Mouse (Mus musculus) cerebellum, adult 2 months (tissue): ENCODE measurements around the gene Svop.

Source experiments
- CTCF ChIP-seq: fragments of 200-500 bp; IDR thresholded peaks from 2 replicates; pipeline ENCODE4 v1.5.1; 2011; ENCODE audit warnings: low read depth, mild to moderate bottlenecking, control low read depth, low read length, moderate library complexity, borderline replicate concordance; ENCODE audit not compliant: insufficient read depth
- POLR2A ChIP-seq: fragments of 200-500 bp; IDR thresholded peaks from 2 replicates; pipeline ENCODE4 v1.6.1; 2011; ENCODE audit warnings: low read length, control low read depth, borderline replicate concordance; ENCODE audit not compliant: insufficient read depth

- TF ChIP-seq CTCF (no peak), POLR2A (peak; percentile 48; the same call in 1 of the 2 replicates)
Observed at GRCm38 (mm10) chr5:114099709-114100389, 8.5 kb upstream of the Svop start.
